Mouse (Mus musculus) intestine, postnatal 0 days (tissue): ENCODE measurements around the gene Cpeb3. TPM values are rescaled to one million over a fixed set of nuclear protein-coding genes. Genes with fewer than 3 reads are reported as not detected.
"Not testable (repeated sequence)": the region's sequence is repeated elsewhere in the genome, so short reads cannot be mapped to it uniquely, and the experiment has no call there.

ENCODE experiments used
- ATAC-seq: fragments of 200-750 bp; cut with Nextera tagmentation; 2 replicates; pipeline ENCODE4 v1.8.0; 2017; ENCODE audit warnings: mild to moderate bottlenecking, moderate TSS enrichment, moderate library complexity
- H3K27ac ChIP-seq: fragments of 300-500 bp; sonication (generic); 2 replicates; pipeline ENCODE4 v1.5.1; 2014; ENCODE audit warnings: mild to moderate bottlenecking, low read depth, low read length, moderate library complexity
- H3K27me3 ChIP-seq: fragments of 300-500 bp; sonication (generic); replicated peaks from 2 replicates; pipeline ENCODE4 v1.6.1; 2014; ENCODE audit warnings: low read length, mixed read lengths; ENCODE audit not compliant: control insufficient read depth, insufficient read depth
- H3K36me3 ChIP-seq: fragments of 300-500 bp; sonication (generic); 2 replicates; pipeline ENCODE4 v1.6.1; 2014; ENCODE audit warnings: mild to moderate bottlenecking, moderate library complexity; ENCODE audit not compliant: control insufficient read depth, insufficient read depth
- H3K4me1 ChIP-seq: fragments of 300-500 bp; sonication (generic); replicated peaks from 2 replicates; pipeline ENCODE4 v1.6.1; 2014; ENCODE audit warnings: antibody characterized with exemption, low read length, mixed read lengths; ENCODE audit not compliant: control insufficient read depth, insufficient read depth
- H3K4me2 ChIP-seq: fragments of 300-500 bp; sonication (generic); replicated peaks from 2 replicates; pipeline ENCODE4 v1.6.1; 2014; ENCODE audit warnings: low read depth, mild to moderate bottlenecking, moderate library complexity
- H3K4me3 ChIP-seq: fragments of 300-500 bp; sonication (generic); 2 replicates; pipeline ENCODE4 v1.5.1; 2014; ENCODE audit warnings: low read depth, low read length
- H3K9ac ChIP-seq: fragments of 300-500 bp; sonication (generic); 2 replicates; pipeline ENCODE4 v1.6.1; 2014; ENCODE audit warnings: mild to moderate bottlenecking, low read depth, low read length
- H3K9me3 ChIP-seq: fragments of 300-500 bp; sonication (generic); 2 replicates; pipeline ENCODE4 v1.6.1; 2016; ENCODE audit warnings: mixed run types; ENCODE audit not compliant: control insufficient read depth
- CTCF ChIP-seq: sonication (generic); IDR thresholded peaks from 2 replicates; pipeline ENCODE4 v1.5.1; 2016; ENCODE audit warnings: low read depth, mild to moderate bottlenecking, control low read depth, antibody characterized with exemption, moderate library complexity
- WGBS: fragments of 180-500 bp; shearing (Covaris S2); extraction: QIAGEN DNeasy Blood & Tissue Kit; methylation state at CpG from one replicate; pipeline ENCODE4 v1.1.7; 2014; 5-methylcytosine and 5-hydroxymethylcytosine counted together
- polyA plus RNA-seq: library from polyadenylated mRNA; unstranded; fragments of >200 nt; fragmentation: Nextera tagmentation; extraction: Ambion mirVana; gene quantifications from 2 replicates; pipeline ENCODE4 v1.2.1, GENCODE M21; 2015

Cpeb3 gene
- polyA plus RNA-seq, 1 experiment from 2014 or later: 1.6 TPM

- WGBS: 18% methylated on average over 4 of the region's 4 CpGs
- no peaks in the 10 kb centered on the region for H3K9me3 ChIP-seq
- H3K4me2 ChIP-seq: no peak overlapping the region
- H3K4me3 ChIP-seq: no peak overlapping the region
- H3K27me3 ChIP-seq: peaks cover 16% of the 10 kb centered on the region
- no peaks in the 10 kb centered on the region for H3K4me1 ChIP-seq
- no peak overlapping the region for H3K27ac ChIP-seq
- H3K9ac ChIP-seq: no peak overlapping the region
- no peak for ATAC-seq
- no peak for TF ChIP-seq CTCF
- no peaks in the 10 kb centered on the region for H3K36me3 ChIP-seq
These were observed 30.7 kb upstream of the Cpeb3 start for GRCm38 (mm10) chr19:37239096-37239495.

DNA sequence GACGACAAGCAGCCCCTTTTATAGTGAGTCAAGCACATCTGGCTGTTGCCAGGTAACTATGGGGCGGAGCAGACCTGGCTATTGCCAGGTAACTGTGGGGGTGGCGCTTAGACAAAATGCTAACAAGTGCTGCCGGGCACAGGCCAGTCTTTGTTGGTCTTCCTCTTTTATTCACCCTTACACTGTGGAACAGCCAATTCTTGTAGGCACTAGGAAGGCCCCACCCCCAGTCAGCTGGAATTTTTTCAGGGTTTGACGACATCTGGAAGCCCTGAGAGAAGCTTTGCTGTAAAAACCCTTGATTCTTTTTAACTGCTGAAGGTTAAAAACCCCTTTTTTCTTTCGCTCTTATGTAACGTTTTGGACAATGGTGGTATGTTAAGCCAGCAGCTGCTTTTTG, 30.2 kb upstream of the Cpeb3 start:
- TF ChIP-seq CTCF: no peak
- no peak for ATAC-seq
- Histone ChIP-seq H3K36me3 (no peaks in the 10 kb centered on the region), H3K9me3 (no peaks in the 10 kb centered on the region), H3K27ac (no peak overlapping the region), H3K4me2 (no peak overlapping the region), H3K9ac (no peak overlapping the region), H3K4me1 (no peaks in the 10 kb centered on the region), H3K4me3 (no peak overlapping the region), H3K27me3 (peaks cover 21% of the 10 kb centered on the region)
- 18% methylated on average over 7 of the region's 7 CpGs for WGBS

- no peak for TF ChIP-seq CTCF
- Histone ChIP-seq H3K4me2 (no peak overlapping the region), H3K36me3 (no peaks in the 10 kb centered on the region), H3K4me3 (no peak overlapping the region), H3K9me3 (no peaks in the 10 kb centered on the region), H3K9ac (no peak overlapping the region), H3K4me1 (no peaks in the 10 kb centered on the region), H3K27ac (no peak overlapping the region), H3K27me3 (peaks cover 26% of the 10 kb centered on the region)
- ATAC-seq: no peak
- 7% methylated on average over 15 of the region's 15 CpGs for WGBS
These were observed 29.5 kb upstream of the Cpeb3 start for GRCm38 (mm10) chr19:37237712-37238437.

GRCm38 (mm10) chr19:37237306-37237705, 28.9 kb upstream of the Cpeb3 start:
- no peak for ATAC-seq

DNA sequence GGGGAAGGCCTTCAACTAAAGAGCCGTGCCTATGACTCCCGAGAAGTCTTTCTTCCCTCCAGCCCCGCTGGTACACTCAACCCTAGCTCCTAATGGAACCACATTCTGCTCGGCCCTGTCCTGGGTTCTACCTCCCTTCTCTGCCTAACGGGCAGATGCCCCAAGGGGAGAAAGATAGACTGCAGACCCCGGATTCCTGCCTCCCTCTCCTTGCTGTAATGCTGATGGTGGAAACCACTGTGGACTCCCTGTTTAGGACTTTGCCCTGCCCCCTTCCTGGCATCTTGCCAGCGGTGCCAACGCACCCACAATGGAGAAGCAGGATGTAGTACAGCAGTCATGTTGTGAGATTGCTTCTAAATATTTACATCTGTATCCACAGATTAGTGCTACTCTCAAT, 27.4 kb upstream of the Cpeb3 start:
- Histone ChIP-seq H3K27me3 (peaks cover 29% of the 10 kb centered on the region), H3K27ac (no peak overlapping the region), H3K9ac (no peak overlapping the region), H3K9me3 (no peaks in the 10 kb centered on the region), H3K4me3 (no peak overlapping the region), H3K4me2 (no peak overlapping the region), H3K4me1 (no peaks in the 10 kb centered on the region), H3K36me3 (no peaks in the 10 kb centered on the region)
- TF ChIP-seq CTCF: no peak
- ATAC-seq: no peak
- WGBS: 44% methylated on average over 8 of the region's 8 CpGs

More at GRCm38 (mm10) chr19:37237306-37237705, 28.9 kb upstream of the Cpeb3 start:
- H3K4me2 ChIP-seq: no peak overlapping the region
- no peaks in the 10 kb centered on the region for H3K36me3 ChIP-seq
- H3K27me3 ChIP-seq: peaks cover 29% of the 10 kb centered on the region
- no peak overlapping the region for H3K9ac ChIP-seq
- WGBS: 45% methylated on average over 5 of the region's 5 CpGs
- no peak overlapping the region for H3K4me3 ChIP-seq
- H3K27ac ChIP-seq: no peak overlapping the region
- no peaks in the 10 kb centered on the region for H3K9me3 ChIP-seq
- no peak for TF ChIP-seq CTCF
- H3K4me1 ChIP-seq: no peaks in the 10 kb centered on the region

DNA sequence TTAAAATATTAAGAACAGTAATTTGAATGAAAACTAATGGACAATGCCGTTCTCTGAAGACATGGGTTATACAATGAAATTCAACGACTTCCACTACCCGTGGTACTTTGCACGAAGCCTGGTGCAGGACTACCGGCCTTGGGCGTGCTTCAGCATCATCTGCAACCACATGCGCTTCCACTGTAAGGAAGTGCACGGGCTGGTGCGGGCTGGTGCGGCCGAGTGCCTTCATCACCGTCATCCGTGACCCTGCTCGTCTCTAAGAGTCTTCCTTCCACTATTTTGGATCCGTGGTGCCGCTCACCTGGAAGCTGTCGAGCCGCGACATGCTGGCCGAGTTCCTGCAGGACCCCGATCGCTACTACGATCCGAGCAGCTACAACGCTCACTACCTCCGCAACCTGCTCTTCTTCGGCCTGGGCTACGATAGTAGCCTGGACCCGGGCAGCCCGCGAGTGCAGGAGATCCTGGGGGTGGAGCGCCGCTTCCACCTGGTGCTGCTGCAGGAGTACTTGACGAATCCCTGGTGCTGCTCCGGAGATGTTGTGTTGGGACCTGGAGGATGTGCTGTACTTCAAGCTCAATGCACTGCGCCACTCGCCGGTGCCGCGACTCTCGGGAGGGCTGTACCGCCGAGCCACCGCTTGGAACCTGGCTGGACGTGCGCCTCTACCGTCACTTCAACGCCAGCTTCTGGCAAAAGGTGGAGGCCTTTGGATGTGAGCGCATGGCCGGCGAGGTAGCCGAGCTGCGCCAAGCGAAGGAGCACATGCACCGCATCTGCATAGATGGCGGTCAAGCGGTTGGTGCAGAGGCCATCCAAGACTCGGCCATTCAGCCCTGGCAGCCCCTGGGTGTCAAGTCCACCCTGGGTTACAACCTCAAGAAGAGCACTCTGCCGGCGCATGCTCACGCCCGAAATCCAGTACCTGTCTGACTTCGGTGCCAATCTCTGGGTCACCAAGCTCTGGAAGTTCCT, 25.4 kb upstream of the Cpeb3 start:
- Histone ChIP-seq H3K27ac (no peak overlapping the region), H3K4me2 (peak overlapping the region; percentile 64), H3K36me3 (no peaks in the 10 kb centered on the region), H3K4me3 (peak overlapping the region; percentile 31), H3K9me3 (no peaks in the 10 kb centered on the region), H3K9ac (no peak overlapping the region), H3K27me3 (peaks cover 29% of the 10 kb centered on the region), H3K4me1 (no peaks in the 10 kb centered on the region)
- no peak for ATAC-seq
- WGBS: 5% methylated on average over 63 of the region's 63 CpGs
- TF ChIP-seq CTCF: peak; percentile 27; the same call in 1 of the 2 replicates

DNA sequence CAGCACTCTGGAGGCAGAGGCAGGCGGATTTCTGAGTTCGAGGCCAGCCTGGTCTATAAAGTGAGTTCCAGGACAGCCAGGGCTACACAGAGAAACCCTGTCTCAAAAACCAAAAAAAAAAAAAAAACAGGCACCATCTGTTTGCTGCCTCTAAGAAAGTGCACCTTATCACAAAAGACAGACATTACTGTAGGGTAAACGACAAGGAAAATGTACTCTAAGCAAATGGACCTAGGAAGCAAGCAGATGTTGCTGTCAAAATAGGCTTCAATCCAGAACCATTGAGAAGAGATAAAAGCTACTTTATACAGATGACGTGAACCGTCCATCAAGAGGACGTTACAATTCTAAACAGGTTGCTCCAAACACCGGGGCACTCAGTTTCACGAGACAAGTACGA, 24.2 kb upstream of the Cpeb3 start:
- WGBS: 68% methylated on average over 9 of the region's 9 CpGs
- not testable (repeated sequence) for H3K9ac ChIP-seq, H3K4me1 ChIP-seq, H3K4me3 ChIP-seq, ATAC-seq, H3K27ac ChIP-seq, H3K9me3 ChIP-seq, H3K36me3 ChIP-seq, H3K4me2 ChIP-seq
- H3K27me3 ChIP-seq: peaks cover 29% of the 10 kb centered on the region
